Mouse (Mus musculus) adrenal gland, postnatal 4 days (tissue): Measurements from ENCODE around the gene Gm11568. TPM values are rescaled to one million over a fixed set of nuclear protein-coding genes. Genes with fewer than 3 reads are reported as not detected.
"Not testable (repeated sequence)": the region's sequence is repeated elsewhere in the genome, so short reads cannot be mapped to it uniquely, and the experiment has no call there.

Source experiments
- DNase-seq, 2 experiments: peaks; one replicate each; pipeline ENCODE4 v3.0.0; 2021 to 2022; ENCODE audit warnings: low spot score in 2 of 2, mixed read lengths in 2 of 2
- long read RNA-seq, 2 experiments: library from polyadenylated mRNA; stranded (forward); transcript quantifications; one replicate each; pipeline ENCODE4 v2.0.0; 2021
- total RNA-seq, 2 experiments: library from RNA; stranded (reverse); gene quantifications; 2 replicates each; pipeline ENCODE4 v1.2.3; 2021

Gene Gm11568
- total RNA-seq: not detected
- long read RNA-seq, experiment 1: 0 reads
- long read RNA-seq, experiment 2: 0 reads

DNA sequence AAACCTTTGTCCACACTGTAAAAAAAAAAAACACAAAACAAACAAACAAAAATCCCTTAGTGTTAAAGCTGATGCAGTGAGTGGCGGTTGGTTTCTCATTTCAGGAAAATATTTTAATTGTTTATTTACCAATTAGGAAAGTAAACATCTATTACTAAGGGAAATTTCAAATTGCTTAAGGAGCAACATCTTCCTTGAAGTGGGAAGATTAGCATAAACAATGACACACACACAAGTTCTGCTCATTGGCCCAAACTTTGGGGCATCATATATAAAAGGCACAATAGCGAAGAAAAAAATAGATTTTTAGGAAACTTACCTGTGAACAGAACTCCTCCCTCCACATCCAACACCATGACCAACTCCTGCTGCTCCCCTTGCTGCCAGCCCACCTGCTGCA, at the start of gene Gm11568:
Gm11568 (plus strand) TSS at position 301 of the 400 bp plus-strand sequence.
- DNase-seq: no peak

- DNase-seq: not testable (repeated sequence)
These were observed 47.9 kb upstream of the Gm11568 start, which contains the start of gene Krtap4-13 for GRCm38 (mm10) chr11:99809792-99810191. Gene Krtap4-13 (minus strand): TSS chr11:99809892.

- DNase-seq: not testable (repeated sequence)
These were observed 42.2 kb upstream of the Gm11568 start, which contains the start of gene Gm11564 for GRCm38 (mm10) chr11:99815566-99815965. Gene Gm11564 (minus strand): TSS chr11:99815666.

DNA sequence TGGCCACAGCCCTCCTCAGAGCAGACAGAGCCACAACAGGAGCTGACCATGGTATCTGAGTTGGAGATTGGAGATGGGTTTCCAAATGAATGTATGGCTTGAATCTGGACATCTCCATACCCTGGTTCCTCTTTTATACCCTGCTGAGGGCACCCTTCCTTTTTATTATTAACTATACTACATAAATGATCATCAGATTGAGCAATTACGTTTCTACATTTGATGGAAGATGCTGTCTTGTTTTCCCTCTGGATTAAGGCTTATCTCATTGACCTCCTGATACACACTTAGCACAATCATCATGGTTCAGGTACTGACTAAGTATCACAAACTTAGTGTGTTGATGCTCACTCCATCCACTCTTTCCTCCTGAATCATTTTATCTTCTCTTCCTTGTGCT, 19.8 kb upstream of the Gm11568 start, which contains the start of gene 2300003K06Rik:
2300003K06Rik (minus strand) TSS at position 101 of the 400 bp plus-strand sequence.
- DNase-seq: no peak

GRCm38 (mm10) chr11:99842185-99842584, 15.5 kb upstream of the Gm11568 start:
- no peak for DNase-seq

DNA sequence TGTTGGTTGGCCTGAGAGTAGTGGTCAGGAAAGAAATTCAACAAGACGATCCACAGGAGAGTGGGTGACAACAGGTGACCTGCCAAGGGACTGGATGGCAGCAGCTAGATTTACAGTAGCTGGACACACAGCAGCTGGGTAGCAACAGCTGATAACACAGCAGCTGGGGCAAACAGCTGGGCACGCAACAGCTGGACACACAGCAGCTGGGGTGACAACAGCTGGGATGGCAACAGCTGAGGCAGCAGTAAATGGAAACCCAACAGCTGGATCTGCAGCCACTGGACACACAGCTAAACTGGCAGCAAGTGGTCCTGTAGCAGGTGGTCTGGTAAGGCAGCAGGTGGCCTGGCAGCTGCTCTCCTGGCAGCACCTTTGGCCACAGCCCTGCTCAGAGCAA, 11.0 kb upstream of the Gm11568 start:
- no peak for DNase-seq

DNA sequence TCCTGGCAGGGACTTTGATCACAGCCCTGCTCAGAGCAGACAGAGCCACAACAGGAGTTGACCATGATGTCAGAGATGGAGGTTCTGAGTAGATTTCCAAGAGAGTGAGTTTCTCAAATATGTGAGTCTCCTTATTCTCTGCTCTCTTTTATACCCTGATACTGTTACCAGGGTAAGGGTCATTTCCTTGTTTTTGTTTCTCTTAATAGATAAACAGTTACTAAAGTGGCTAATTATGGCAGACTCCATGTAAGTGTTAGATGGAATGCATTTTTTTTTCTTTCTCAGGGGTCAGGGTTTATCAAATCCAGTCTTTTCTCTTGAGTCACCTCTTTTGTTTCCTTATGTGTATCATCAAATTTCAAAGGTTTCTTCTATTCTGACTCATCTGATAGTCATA, 6.2 kb upstream of the Gm11568 start, which contains the start of gene Krtap4-16:
Krtap4-16 (minus strand) TSS at position 101 of the 400 bp plus-strand sequence.
- DNase-seq: no peak

GRCm38 (mm10) chr11:99854121-99854520, 3.6 kb upstream of the Gm11568 start:
- DNase-seq: no peak

DNA sequence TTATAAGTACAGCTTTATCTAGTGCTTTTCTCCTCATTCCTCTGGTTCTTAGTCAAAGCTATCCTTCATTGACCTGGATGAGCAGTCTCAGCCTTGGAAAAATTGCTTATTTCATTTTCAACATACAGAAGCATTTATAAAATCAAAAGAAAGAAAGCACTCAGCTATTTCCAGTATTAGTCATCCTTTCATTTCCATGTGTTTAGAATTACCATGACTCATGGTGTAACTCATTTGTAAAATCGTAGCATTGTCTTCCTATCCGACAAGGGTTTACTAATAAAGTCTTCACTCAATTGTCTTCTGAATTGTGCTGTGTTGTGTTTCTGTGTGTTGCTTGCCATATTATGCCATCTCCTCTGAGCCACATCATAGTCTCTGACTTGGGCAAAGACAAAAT, 1.0 kb downstream of the Gm11568 start:
- no peak for DNase-seq

GRCm38 (mm10) chr11:99864176-99864575, 6.5 kb downstream of the Gm11568 start, which contains the start of gene Gm11559:
Gene Gm11559 (plus strand): TSS chr11:99864476.
- DNase-seq: not testable (repeated sequence)

- DNase-seq: not testable (repeated sequence)
These were observed 15.4 kb downstream of the Gm11568 start, which contains the start of gene Krtap9-1 for GRCm38 (mm10) chr11:99873089-99873488. Gene Krtap9-1 (plus strand): TSS chr11:99873389.

DNA sequence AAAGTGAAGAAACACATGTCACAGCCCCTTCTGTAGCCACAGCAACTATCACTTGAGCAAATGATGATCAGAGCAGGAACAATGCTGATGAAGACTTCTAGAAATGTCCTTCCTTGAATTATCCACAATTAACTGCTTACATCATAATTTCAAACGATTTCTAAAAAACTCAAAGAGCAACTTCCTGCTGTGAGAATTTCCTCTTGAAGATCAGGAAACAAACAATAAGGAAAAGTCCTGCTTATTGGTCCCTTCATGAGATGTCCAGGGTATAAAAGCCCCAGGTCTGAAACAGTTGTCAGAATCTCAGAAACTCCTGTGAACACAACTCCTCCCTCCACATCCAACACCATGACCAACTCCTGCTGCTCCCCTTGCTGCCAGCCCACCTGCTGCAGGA, 21.2 kb downstream of the Gm11568 start, which contains the start of gene Gm11567:
Gm11567 (plus strand) TSS at position 301 of the 400 bp plus-strand sequence.
- not testable (repeated sequence) for DNase-seq

DNA sequence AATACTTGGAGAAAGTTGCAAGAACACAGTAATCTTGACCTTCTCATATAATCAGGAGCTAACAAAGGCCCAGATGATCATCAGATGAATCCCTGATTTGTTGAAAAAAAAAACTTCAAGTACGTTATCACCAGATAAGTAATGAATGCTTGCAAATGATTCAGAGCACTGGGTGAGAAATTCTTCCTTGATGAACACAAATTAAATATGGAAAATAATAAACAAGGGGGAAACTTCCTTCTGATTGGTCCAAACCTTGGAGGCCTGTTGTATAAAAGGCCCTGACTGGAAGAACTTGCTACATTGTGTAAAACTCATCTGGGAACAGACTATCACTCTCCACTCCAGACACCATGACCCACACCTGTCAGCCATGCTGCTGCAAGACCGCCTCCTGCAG, 49.9 kb downstream of the Gm11568 start, which contains the start of gene Krtap31-1:
Krtap31-1 (plus strand) TSS at position 301 of the 400 bp plus-strand sequence.
- DNase-seq: no peak

Other genes with a start within 250 kb of the Gm11568 start
- not detected for gene Gm11937, start 247.7 kb upstream of the Gm11568 start, total RNA-seq
- gene Krtap2-4, start 243.1 kb upstream of the Gm11568 start, total RNA-seq: not detected
- gene Gm11562, start 237.5 kb upstream of the Gm11568 start, total RNA-seq: not detected
- not detected for gene Krtap4-1, start 229.7 kb upstream of the Gm11568 start, total RNA-seq
- not detected for gene Krtap4-2, start 222.8 kb upstream of the Gm11568 start, total RNA-seq
- gene Krtap4-7, start 213.8 kb upstream of the Gm11568 start, total RNA-seq: not detected
- not detected for gene Gm11555, start 207.7 kb upstream of the Gm11568 start, total RNA-seq
- gene Gm11563, start 199.0 kb upstream of the Gm11568 start, total RNA-seq: not detected
- gene Krtap4-6, start 192.0 kb upstream of the Gm11568 start, total RNA-seq: not detected
- gene Gm14190, start 167.2 kb upstream of the Gm11568 start, total RNA-seq: not detected
- not detected for gene Gm14180, start 123.6 kb upstream of the Gm11568 start, total RNA-seq
- gene Gm11595, start 85.0 kb upstream of the Gm11568 start, total RNA-seq: not detected
- not detected for gene Krtap4-8, start 77.2 kb upstream of the Gm11568 start, total RNA-seq
- gene Krtap4-9, start 72.7 kb upstream of the Gm11568 start, total RNA-seq: not detected
- gene Gm11596, start 64.5 kb upstream of the Gm11568 start, total RNA-seq: not detected
- not detected for gene Gm11569, start 59.0 kb upstream of the Gm11568 start, total RNA-seq
- gene Gm11554, start 53.5 kb upstream of the Gm11568 start, total RNA-seq: not detected
- gene Krtap4-13, start 48.0 kb upstream of the Gm11568 start, total RNA-seq: not detected
- gene Gm11564, start 42.3 kb upstream of the Gm11568 start, total RNA-seq: not detected
- gene 2300003K06Rik, start 19.9 kb upstream of the Gm11568 start, total RNA-seq: not detected
- gene Krtap4-16, start 6.3 kb upstream of the Gm11568 start, total RNA-seq: not detected
- not detected for gene Gm11559, start 6.6 kb downstream of the Gm11568 start, total RNA-seq
- gene Krtap9-1, start 15.5 kb downstream of the Gm11568 start, total RNA-seq: not detected
- gene Gm11567, start 21.3 kb downstream of the Gm11568 start, total RNA-seq: not detected
- not detected for gene Krtap31-1, start 50.0 kb downstream of the Gm11568 start, total RNA-seq
- not detected for gene Gm11565, start 56.8 kb downstream of the Gm11568 start, total RNA-seq
- gene Krtap31-2, start 78.4 kb downstream of the Gm11568 start, total RNA-seq: not detected
- not detected for gene Krtap9-5, start 90.6 kb downstream of the Gm11568 start, total RNA-seq
- not detected for gene Krtap29-1, start 121.1 kb downstream of the Gm11568 start, total RNA-seq
- gene Krtap16-1, start 128.7 kb downstream of the Gm11568 start, total RNA-seq: not detected
- gene Krtap17-1, start 136.1 kb downstream of the Gm11568 start, total RNA-seq: not detected
- not detected for gene Krt33a, start 158.3 kb downstream of the Gm11568 start, total RNA-seq
- not detected for gene Krt33b, start 172.0 kb downstream of the Gm11568 start, total RNA-seq
- not detected for gene Krt34, start 183.6 kb downstream of the Gm11568 start, total RNA-seq
- not detected for gene Krt31, start 192.6 kb downstream of the Gm11568 start, total RNA-seq
- not detected for gene Krt32, start 230.3 kb downstream of the Gm11568 start, total RNA-seq
- gene Krt35, start 238.3 kb downstream of the Gm11568 start, total RNA-seq: not detected
- under 1 TPM in 1 of 2 experiments, not detected in 1; 0.48 TPM for gene Krt36, start 247.7 kb downstream of the Gm11568 start, total RNA-seq